Mouse (Mus musculus): ENCODE measurements at regions not wholly inside any gene's neighbourhood (a gene's known extent, or its start where the extent isn't known, plus 50 kb on each side); places are given as distances from the start of the nearest gene placed in this dataset.

DNA sequence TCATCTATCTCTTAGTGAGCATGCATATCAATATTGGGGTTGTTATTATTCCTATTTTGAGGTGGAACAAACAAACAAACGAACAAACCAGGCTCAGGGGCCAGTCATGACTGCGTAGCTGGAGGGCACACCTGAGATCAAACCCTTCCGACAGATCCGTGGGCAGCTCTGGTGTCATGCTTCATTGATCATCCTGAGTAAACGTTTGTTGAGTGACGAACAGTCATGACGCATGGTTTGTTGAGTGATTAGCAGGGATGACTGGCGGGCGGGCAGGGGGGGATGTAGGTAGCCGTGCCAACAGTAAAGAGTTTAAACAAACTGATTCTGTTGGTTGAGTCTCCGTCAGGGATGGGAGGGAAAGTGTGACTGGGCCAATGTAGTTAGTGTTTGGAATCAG is 55.8 kb downstream of the Camk2n1 start:
- ChIA-PET POLR2A (interaction anchor here in 1 of 4 experiments (0.6 to 1.0 kb wide), 2 partner anchors 45 to 193 kb away, joined by 3 read pairs; no protein-coding TSS in a partner anchor), CTCF (interaction anchor here in 1 of 4 experiments (0.7 kb wide), 1 partner anchor 19 kb away, joined by 7 read pairs; no protein-coding TSS in a partner anchor)

DNA sequence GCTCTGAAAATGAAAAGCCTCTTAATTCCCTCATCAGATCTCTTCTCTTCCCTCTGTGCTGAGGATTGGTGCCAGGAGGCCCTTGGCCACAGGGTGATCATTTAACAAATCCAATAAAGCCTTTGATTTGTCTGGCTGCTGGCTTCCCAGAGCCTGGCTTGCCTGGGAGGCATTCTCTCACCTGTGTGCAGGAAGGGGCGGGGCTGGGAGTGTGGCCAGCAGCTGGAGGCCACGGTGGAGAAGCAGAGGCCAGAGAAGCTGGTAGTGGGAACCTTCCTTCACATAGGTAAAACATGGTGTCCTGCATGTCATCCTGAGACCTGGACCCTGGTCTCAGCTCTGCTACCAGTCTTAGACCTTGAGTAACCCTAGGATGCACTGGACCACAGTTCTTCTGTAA is 59.8 kb downstream of the Camk2n1 start:
- ChIA-PET CTCF (interaction anchor here in 1 of 4 experiments (0.6 kb wide), 1 partner anchor 69 kb away, joined by 3 read pairs; no protein-coding TSS in a partner anchor), POLR2A (interaction anchor here in 2 of 4 experiments (0.7 to 1.1 kb wide), 2 partner anchors 11 to 58 kb away, joined by 3 read pairs; no protein-coding TSS in a partner anchor)

Data from embryonic stem cell, embryonic (primary cell).